Mouse (Mus musculus) monocyte, adult 5-6 weeks (primary cell): ENCODE measurements around the gene Dyrk3. TPM values are rescaled to one million over a fixed set of nuclear protein-coding genes. Genes with fewer than 3 reads are reported as not detected.
A peak's percentile ranks its signal among the peaks of the same experiment; 100 is the strongest.
"Not testable (repeated sequence)": the region's sequence is repeated elsewhere in the genome, so short reads cannot be mapped to it uniquely, and the experiment has no call there.

Experiments used
- ATAC-seq: fragments of 153-309, 156-312 bp; replicated peaks from 2 replicates; pipeline ENCODE4 v1.8.0; 2017; ENCODE audit warnings: mild to moderate bottlenecking; ENCODE audit not compliant: low TSS enrichment, insufficient number of reproducible peaks, severe bottlenecking, poor library complexity, low FRiP score
- total RNA-seq: library from RNA; stranded (forward); fragments of 200-1000, 200-491, 200-594 nt; gene quantifications from 3 replicates; pipeline ENCODE4 v1.2.3, GENCODE M21; 2017

Gene Dyrk3
- total RNA-seq, 1 experiment from 2014 or later: 0.67 TPM

GRCm38 (mm10) chr1:131161091-131161490 is 23.0 kb upstream of the Dyrk3 start:
- 0 out of 2 replicates have a peak, but pooled peaks have one; percentile 22 for ATAC-seq

GRCm38 (mm10) chr1:131159573-131160327 is 21.6 kb upstream of the Dyrk3 start:
- not testable (repeated sequence) for ATAC-seq

DNA sequence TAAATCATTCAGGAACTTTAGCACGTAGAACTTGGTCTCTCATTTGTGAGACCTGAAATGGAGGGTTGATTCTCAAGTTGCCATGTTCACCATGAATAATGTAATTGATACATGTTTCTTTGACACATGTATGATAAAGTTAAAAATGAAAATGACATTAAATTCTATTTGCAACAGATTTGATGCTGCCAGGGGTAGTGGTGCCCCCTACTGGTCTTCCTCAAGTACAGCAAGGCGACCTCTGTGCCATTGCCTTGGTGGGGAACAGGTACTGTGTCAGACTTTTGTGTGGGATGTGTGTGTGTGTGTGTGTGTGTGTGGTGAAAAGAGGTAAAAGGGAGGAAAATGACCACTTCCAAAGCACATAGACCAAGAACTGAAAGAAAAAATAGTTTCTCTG is 17.3 kb upstream of the Dyrk3 start:
- peak; percentile 78 for ATAC-seq

DNA sequence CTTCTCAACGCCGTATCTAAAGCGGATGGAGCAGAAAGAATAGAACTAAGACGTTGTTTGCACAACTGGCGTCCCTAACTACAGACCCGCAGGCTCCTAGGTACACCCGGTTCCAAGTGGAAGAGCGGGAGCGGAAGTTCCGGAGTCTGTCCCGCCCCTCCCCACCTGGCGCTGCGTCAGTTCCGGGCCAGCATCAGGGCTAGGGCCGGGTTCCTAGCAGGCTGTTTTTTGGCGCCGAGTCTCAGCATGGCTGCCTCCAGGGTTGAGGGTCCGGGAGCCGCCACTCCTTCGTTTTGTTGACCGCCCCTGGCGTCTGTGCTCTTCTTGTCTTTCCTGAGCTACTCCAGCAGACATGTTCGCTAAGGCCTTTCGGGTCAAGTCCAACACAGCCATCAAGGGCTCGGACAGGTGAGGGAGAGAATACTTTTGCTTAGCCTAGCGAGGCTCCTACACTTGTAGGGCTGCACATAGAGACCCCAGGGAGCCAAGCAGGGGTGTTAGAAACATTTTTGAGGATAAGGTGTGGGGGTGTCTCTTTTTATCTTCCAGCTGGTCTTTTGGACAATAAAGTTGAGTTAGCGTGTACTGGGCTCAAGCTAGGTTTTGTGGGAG is 15.0 kb upstream of the Dyrk3 start, which contains the start of gene Eif2d:
Gene Eif2d (plus strand): TSS at position 164 of the 612 bp plus-strand sequence.
- peak; percentile 83 for ATAC-seq

- ATAC-seq: no peak
Observed at GRCm38 (mm10) chr1:131149496-131149895, 11.4 kb upstream of the Dyrk3 start.

GRCm38 (mm10) chr1:131146181-131146614 is 8.1 kb upstream of the Dyrk3 start:
- peak; percentile 89 for ATAC-seq

GRCm38 (mm10) chr1:131145222-131145621 is 7.1 kb upstream of the Dyrk3 start:
- ATAC-seq: not testable (repeated sequence)

- no peak for ATAC-seq
Observed at GRCm38 (mm10) chr1:131142472-131142871, 4.3 kb upstream of the Dyrk3 start.

GRCm38 (mm10) chr1:131141449-131141848 is 3.3 kb upstream of the Dyrk3 start:
- no peak for ATAC-seq

DNA sequence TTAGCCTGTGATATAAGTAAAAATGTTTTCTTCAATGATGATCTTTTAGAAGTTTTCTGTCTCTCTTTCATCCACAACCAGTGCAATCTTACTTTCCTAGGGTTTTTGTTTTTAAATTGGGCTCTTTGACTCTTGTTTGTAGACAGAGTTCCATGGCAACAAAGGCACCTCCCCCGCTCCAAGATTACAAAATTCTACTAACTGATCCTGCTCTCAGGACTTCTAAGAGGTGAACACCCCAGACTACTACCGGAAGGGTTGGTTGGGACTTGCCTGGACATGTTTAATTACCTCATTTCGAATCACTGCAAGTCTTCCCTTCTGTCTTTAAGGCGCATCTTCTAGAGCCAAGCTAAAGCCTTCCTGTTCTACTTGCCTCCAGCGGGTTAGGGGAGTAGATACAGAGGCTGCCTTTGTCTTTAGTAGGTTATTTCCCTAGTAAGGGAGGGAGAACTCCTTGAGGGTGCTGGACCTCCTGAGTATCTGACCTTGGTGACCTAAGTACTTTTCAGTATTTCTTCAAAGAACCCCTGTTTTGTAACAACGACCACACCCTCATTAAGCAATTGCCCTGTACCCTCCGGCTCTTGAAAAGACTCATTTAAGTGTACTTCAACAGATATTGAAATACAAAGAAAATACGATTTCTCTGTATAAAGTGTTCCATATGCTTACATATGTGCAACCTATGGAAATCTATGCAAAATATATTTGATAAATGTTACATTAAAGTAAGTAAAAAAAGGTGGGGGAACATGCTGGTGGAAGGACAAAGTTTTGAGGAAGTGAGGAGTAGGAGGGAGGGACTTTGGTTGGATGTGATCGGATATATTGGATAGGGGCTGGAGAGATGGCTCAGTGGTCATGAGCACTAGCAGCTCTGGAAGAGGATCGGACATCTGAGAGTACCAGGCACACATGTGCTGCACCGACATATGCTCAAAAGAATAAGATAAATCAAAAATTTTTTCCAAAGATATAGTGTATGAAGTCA is 1.3 kb upstream of the Dyrk3 start:
- ATAC-seq: peak; percentile 41; the same call in 1 of the 2 replicates

- ATAC-seq: no peak
Observed at GRCm38 (mm10) chr1:131137717-131138118, 422 bp downstream of the Dyrk3 start.

DNA sequence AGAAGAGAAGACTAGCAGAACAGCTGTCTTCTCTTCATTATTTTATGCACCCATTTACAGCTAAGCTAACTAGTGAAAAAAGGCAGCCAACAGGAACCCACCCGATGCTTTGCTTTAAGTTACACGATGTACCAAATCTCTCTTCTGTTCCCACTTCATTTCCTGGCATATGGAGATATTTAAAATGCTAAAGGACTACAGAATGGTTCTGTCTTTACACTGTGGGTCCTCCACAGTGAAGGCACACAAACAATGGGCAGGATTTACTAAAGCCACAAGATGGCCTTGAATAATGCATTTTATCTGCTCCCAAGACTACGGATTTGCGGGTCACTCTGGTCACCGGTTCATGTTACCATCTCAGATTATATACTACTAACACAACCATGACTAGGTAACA is 1.0 kb downstream of the Dyrk3 start:
- no peak for ATAC-seq

DNA sequence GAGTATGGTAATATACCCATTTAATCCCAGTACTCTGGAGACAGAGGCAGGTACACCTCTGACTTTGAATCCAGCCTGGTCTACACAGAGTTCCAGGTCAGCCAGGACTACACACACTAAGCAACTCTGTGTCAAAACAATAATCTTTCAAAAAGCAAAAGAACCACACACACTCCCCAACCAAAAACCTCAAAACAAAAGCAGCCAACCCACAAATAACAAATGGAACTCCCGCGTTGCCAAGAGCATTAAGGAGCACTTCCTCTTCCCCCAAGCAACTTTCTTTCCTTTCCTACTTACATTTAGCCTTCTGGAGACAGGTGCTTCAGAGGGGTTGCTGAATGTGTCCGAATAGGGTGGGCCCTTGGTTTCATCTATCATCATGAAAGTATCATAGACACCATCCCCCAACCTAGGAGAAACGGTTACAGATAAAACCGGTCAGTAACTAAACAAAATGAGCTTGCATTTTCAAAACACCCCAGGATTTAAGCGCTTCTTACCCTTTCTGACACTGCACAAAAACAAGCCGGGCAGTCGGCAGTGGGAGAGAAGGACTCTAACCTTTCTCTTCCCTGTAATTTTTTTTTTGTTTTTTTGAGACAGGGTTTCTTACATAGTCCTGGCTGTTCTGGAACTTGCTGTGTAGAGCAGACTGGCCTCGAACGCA is 2.0 kb downstream of the Dyrk3 start:
- no peak for ATAC-seq

GRCm38 (mm10) chr1:131134942-131135522 is 3.1 kb downstream of the Dyrk3 start:
- ATAC-seq: no peak

- no peak for ATAC-seq
Observed at GRCm38 (mm10) chr1:131134231-131134630, 3.9 kb downstream of the Dyrk3 start.

GRCm38 (mm10) chr1:131125987-131126744 is 12.0 kb downstream of the Dyrk3 start:
- no peak for ATAC-seq

DNA sequence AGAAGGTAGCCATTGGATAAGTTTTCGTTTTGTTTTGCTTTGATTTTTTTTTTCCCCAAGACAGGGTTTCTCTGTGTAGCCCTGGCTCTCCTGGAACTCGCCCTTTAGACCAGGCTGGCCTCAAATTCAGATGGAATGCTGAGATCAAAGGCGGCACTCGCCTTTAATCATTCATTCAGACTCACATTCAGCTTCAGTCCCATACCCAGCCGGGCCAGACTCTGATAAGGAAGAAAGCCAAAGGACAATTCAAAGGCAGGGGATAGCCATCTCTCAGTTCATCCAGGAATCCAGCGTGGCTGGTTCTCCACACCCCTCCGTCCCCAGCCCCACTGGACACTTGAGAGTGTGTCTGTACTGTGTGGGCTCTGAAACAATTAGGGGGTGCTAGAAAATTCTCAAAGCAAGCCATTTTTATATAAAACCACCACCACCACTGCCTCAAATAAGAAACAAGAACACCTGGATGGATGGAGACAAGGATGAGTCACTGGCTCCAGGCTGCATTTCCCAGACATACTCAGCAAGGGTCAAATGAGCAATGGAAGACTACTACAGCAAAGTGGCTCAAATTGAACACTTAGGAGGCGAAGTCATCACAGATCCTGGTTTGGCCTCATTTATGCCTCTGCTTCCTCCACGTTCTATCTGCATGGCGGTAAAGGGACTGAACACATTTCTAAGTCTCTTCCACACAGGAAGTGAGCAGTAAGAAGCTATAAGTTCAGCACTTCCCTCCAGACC is 14.4 kb downstream of the Dyrk3 start:
- ATAC-seq: no peak
